Mouse (Mus musculus) adrenal gland, postnatal 10 days (tissue): ENCODE data around the gene Gng8. TPM values are rescaled to one million over a fixed set of nuclear protein-coding genes. Genes with fewer than 3 reads are reported as not detected.

Experiments used
- DNase-seq: peaks from one replicate; pipeline ENCODE4 v3.0.0; 2021; ENCODE audit warnings: mixed read lengths
- total RNA-seq, 2 experiments: library from RNA; stranded (reverse); gene quantifications; 2 replicates each; pipeline ENCODE4 v1.2.3; 2021

The Gng8 gene
- total RNA-seq, 2 experiments from 2014 or later = 0.84 to 2.0 TPM

DNA sequence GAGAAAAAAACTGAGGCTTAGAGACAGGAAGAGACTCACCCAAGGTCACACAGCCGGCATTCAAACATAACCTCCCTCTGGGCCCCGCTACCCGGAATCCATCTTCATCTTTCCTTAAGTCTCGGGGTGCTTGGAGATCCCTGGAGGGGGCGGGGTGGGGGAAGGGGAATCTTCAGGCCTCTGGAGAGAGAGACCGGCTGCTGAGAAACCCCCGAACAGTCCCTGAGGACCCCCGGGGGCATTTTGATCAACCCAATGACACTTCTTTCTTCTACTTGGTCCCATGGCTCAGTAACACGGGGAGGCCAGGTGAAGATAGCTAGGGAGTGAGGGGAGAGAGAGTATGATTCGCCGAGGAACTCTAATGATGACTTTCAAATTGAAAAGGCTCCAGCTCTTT lies 15.6 kb upstream of the Gng8 start:
- DNase-seq = no peak

DNA sequence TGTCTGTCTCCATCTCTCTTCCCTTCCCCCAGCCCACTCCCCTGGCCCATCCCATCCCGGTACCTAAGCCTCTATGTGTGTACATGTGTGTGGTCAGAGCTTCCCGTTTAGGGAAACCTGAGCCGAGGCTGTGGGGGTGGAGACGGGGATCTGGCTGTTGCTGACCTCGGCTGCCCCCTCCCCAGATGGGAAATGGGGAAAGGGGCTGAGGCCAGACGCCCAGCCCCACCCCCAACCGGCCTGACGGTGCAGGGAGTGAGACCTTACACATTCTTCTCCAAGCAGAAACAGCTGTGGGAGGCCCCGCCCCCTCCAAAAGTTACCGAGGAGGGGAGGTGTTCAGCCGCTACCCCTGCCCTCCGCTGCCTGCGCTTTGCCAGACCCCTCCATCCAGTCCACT lies 15.0 kb upstream of the Gng8 start:
- no peak for DNase-seq

DNA sequence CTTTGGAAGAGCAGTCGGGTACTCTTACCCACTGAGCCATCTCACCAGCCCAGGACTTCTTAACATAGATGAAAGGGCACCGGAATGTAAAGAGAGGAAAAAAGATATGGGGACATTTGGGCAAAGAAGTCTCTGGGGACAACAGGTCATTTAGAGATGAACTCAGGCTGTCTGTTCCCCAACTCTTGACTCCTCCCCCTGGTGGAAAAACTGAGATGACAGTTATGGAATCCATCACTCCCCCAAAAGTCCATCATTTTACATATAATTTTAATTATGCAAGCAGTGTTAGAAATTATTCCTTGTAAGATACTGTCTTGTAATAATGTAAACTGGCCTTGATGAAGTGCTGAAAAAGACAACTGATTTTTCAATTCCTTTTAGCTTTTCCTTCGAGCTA lies 13.9 kb upstream of the Gng8 start:
- DNase-seq = no peak

DNA sequence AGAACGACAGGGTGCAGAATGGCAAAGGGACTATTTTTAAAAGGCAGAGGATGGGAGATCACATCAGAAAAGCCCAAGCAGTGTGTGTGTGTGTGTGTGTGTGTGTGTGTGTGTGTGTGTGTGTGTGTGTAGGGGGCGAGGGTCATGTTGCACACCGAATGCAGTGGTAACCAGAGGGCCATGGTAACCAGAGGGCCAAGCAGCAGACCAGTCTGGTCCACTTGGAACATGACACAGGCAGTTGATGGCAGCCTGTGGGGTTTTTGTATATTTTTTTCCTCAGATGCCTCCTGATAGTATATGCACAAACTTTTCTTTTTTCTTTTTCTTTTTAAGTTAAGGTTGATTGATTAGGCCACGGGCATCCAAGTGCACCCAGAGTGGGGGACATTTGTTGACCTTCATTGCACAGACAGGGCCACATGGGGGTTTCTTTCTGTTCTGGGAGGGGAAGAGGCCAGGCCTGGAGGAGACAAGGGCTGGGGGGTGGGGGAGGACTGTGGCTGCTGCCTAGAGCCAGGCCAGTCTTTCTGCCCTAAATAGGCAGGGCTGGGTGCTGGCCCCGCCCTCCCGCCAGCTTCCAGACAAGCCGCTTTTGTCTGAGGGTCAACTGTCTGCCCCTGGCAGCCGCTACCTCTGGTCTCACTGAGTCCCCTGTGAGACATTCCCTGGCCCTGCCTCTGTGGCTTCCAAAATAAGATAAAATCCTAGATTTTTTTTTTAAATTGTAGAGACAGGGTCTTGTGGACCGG lies 11.6 kb upstream of the Gng8 start:
- peak; percentile 47 for DNase-seq

DNA sequence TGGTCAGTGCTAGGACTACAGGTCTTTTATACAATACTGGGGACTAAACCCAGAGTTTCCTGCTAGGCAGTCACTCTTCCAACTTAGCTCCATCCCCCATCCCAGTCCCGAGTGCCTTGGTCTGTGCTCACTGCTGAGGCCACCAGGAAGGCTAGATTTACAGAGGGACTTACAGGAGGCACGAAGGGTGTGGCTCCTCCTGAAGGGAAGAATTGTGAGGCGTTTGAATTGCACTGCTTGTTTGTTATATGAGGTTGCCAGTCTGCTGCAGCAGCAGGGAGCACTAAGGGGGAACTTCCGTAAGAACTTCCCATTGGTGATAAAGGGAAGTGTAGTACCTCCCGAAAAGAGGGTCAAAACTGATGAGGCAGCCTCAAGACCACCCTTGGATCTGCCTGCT lies 11.0 kb upstream of the Gng8 start:
- no peak for DNase-seq

DNA sequence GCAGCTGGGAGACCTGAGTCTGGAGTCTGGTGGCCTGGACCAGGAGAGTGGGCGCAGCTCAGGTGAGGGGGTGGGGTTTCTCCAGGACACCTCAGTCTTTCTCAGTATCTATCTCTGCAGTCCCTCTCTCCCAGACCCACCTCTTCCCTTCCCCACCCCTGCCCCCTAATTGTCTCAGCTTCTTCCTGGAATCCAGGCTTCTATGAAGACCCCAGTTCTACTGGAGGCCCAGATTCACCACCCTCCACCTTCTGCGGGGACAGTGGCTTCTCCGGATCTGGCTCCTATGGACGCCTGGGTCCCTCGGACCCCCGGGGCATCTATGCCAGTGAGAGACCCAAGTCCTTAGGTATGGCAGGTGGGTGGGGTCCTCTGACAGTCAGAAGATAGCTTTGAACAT lies 8.4 kb upstream of the Gng8 start:
- DNase-seq = no peak

DNA sequence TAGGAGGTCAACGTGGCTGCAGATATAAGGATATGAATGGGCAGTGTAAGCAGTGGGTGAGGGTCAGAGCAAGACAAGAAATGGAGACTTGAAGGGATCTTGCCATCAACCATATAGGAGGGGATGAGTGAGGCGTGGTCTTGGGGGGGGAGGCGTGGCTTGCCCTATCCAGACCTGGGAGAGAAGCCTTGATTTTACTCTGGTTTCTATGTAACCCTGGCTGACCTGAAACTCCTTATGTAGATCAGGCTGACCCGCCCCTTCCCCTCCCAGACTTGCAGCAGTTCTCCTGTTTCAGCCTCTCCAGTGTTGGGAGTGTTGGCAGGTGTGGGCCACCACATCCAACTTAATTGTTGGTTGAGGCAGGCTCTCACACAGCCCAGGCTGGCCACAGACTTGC lies 7.3 kb upstream of the Gng8 start:
- DNase-seq = no peak

DNA sequence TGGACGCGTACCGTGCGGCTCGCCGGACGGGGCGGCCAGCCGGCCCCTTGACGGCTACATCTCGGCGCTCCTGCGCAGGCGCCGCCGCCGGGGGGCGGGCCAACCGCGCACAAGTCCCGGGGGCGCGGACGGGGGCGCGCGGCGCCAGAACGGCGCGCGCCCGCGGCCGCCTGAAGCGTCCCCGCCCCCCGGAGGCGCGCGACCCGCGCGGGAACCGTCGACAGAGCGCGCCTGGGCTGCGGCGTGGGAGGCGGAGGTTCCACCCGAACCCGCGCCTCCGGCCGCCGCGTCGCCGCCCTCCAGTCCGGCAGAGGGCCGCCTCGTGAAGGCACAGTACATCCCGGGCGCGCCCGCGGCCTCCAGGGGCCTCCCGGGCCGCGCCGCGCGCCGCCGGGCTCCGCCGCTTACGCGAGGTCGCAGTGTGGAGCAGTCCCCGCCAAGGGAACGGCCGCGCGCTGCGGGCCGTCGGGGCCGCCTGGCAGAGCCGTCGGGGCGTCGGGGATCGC lies 6.3 kb upstream of the Gng8 start:
- DNase-seq = no peak

DNA sequence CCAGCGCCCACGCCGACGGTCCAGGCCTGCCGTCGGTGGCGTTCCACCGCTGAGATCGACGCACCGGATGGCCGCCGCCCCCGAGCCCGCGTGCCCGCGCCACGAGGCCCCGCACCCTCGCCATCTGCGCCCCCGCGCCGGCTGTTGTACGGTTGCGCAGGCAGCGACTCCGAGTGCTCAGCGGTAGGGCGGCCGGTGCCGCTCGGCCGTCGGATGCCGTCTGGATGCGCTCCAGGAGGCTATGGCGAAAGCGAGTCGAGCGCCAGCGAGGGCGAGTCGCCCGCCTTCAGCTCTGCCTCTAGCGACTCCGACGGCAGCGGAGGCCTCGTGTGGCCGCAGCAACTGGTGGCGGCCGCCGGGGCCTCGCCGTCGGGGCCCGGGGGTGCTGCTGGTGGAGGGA lies 5.7 kb upstream of the Gng8 start:
- DNase-seq = no peak

DNA sequence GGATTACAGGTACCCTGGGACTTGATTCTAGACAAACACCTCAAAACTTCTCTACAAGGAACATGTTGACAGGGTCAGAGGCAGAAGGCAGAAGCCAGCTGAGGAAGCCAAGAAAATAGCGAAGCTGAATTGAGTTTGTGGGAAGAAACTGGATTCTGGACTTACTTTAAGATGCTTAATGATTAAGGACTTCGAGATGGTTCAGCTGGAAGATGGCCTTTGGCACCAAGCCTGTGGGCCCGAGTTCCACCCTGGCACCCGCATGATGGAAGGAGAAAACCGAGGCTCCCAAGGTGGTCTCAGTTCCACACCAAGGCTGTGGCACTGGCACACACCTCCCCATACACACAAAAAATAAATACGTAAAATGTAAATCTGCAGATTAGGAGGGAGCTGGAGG lies 1.1 kb upstream of the Gng8 start:
- no peak for DNase-seq

DNA sequence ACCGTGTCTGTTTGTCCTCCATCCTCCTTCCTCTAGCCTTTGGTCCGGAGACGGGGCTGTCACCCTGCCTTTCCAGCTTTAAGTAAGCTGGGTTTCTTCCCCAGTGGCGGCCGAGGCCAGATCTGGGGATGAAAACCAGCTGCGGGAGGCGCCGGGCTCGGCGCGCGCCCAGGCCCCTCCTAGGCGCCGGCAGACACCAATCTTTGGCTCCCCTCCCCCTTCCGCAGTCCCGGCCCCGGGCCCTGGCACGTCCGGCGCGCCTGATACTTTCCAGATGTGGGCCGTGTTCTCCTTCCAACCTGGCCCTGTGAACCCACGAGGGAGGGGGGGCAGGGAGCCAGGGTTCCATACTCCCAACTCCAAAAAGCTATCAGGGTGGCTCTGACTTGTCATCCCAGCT lies 642 bp upstream of the Gng8 start:
- peak; percentile 69 for DNase-seq

DNA sequence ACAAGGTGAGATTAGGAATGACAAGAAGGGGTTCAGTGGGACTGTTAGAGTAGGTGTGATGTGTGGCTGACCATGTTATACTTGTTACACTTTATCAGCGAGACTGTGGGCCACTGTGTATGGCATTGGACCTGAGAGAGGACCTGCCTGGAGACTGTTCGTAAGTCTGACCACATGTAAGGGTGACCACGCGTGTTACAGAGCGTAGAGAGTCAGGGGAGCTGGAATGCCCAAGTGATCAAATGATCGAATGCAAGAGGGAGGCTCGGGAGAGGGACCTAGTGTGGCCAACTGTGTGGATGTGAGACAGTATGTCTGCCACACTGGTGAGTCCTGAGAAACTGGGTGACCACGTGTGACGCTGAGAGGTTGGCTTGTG lies 755 bp downstream of the Gng8 start:
- DNase-seq = no peak

DNA sequence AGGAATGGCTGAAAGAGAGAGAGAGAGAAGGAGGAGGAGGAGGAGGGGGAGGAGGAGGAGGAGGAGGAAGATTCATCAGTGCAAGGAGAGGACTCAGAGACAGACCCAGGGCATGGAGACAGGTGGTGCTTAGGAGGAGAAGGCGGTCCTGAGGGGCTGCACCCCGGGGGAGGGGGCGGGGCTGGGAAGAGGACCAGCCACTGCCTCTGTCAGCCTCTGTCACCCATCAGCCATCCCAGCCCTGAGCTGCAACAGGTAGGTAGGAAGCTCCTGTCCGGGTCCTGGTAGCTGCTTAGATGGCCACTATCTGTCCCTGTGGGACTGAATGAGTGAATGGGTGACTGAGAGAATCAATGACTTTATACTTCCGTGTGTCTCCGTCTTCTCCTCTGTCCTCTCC lies 2.0 kb downstream of the Gng8 start:
- no peak for DNase-seq

DNA sequence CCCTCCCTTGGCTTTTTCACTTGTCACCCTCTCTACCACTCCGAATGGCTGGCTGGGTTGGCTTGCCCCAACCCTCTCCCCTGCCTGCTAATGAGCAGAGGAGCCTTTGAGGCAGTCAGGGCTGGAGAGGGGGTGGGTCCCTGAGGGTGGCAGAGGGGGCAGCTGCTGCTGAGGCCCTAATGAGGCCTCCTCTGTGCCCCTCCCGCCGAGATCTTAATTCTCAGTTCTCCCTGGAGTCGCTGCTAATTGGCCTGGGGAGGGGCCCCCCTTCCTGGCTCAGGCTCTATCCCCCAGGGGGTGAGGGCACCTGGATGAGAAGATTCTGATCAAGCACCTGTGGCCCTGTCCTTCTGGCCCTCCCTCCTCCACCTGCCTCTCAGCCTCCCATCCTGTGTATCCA lies 2.7 kb downstream of the Gng8 start:
- DNase-seq = no peak

DNA sequence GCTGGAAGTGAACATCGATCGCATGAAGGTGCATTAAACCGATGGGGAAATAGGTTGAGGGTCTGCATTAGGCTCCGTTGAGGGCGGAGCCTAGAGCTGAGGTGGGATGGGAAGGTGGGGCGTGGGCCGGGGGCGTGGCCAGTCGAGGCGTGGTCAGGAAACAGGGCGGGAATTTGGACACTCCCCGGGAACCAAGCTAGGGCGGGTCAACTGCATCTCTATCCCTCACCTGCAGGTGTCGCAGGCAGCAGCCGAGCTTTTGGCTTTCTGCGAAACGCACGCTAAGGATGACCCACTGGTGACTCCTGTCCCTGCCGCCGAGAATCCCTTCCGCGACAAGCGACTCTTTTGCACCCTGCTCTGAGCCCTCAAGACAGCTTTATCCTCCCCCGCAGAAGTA lies 3.4 kb downstream of the Gng8 start:
- DNase-seq = peak; percentile 88

DNA sequence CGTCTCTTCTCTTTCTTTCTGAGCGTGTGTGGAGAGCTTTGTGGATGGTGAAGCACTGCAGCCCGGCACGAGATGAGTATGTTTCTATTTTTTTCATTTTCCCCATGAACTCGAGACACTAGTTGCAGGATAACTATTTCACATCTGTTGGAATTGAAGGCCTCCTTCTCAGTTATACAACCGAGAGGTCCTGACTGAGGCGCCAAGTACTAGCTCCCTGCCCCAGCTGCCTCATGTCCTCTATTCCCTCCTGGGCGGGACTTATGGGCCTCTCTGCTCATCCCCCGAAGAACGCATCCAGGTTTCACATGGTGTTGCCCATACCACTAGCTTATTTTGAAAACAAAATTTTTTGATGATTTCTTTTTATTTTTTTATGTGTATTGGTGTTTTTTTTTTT lies 3.9 kb downstream of the Gng8 start:
- no peak for DNase-seq

DNA sequence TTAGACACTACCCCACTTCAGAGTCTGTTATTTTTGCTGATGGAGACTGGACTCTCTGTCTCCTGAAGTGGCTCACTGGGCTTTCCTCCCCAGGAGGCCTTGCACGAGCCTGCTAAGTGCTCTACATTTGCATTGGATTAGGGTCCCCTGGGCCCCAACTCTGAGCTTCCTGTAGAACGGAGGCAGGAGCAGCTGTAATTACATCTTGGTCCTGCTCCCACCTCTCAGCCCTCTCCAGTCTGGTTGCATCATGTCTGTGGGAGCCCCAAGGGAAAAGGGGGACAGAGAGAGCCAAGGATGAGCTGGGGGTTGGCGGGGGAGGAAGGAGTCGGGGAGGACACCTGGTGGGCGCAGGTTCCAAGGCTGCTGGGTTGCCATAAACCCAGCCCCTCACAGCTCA lies 8.9 kb downstream of the Gng8 start:
- no peak for DNase-seq

DNA sequence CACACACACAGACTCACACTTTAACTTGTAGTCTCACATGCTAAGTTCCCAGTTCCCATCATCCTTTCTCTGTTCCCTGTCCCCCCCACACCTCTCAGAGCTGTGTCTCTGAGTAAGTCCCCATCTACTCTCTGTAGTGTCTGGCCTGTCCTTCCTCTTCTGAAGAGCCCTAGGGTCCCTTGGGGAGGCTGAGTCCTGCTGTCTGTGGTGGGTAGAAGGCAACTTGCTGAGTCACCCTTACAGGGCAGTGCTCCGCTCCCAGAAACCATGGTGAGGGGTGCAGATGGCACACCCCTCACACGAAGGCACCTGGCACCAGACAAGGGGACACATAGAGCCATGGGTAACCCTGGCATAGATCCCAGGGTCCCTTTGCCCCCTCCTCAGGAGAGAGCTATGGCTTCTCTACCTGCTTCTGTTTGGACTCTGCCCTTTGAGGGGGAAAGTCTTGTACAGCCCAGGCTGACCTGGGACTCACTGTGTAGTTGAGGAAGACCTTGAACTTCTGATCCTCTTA lies 11.9 kb downstream of the Gng8 start:
- DNase-seq = no peak

DNA sequence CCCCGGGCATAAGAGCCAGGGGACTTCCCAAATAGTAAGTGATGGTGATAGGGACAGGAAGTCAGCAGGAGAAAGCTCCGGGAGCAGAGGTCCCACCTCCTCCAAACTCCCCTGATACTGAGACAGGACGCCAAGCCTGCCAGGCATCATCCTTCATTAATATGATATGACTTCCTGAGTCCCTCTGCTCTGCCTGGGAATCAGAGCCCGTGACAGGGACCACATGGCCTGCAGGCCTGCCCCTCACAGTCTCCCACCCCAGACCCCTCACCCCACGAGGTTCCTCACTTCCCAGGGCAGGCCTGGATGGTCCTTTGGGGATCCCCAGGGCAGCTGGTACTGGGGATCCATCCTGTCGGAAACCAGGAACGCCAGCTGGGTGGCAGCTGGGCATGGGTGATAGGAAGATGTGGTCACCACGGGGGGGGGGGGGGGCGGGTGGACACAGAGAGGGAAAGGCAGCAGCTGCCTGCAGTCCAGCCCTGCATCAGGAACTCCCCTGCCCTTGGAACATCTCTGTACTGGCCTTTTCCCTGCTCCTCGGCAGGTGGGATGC lies 12.6 kb downstream of the Gng8 start:
- no peak for DNase-seq

DNA sequence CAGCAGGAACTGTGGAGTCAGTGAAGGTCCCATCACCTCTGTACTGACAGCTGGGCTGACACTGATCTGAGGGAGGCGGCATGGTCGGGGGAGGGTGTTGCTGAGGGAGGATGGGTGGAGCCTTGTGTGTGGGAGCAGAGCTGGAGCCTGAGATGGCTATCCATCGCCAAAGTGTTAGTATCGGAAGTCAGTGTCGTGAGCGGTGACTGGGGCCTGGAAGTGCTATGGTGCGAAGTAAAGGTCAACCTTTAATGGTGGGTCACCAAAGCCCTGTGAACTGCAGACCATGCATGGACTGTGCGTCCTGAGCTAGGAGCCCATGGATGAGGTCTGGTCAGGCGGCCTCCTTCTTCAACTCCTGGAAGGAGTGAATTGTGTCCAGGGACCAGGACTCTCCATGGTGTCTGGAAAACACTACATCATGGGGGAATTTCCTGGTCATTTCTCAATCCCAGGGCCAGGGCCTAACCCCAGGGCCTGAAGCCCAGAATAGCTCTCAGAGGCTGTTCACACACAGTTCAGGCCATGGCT lies 14.0 kb downstream of the Gng8 start:
- peak; percentile 54 for DNase-seq

DNA sequence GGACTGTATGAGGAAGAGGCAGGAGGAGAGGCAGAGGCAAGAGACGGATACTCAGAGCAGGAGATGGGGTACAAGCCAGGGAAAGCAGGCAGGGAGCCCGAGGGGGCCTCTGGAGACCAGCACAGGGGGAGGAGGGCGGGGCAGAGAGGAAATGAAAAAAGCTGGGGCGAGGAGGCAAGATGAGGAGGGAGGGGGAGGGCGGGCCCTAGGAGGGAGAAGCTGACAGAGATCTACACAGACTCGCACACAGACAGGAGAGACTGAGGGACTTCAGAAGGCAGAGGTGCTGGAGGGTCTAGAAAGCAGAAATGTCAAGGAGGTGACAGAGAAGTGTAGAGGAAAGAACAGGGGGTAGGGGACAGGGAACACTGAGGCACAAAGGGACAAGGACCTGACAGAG lies 14.7 kb downstream of the Gng8 start, which contains the start of gene Ptgir:
Ptgir (plus strand) TSS at position 210 of the 400 bp plus-strand sequence.
- peak; percentile 59 for DNase-seq

DNA sequence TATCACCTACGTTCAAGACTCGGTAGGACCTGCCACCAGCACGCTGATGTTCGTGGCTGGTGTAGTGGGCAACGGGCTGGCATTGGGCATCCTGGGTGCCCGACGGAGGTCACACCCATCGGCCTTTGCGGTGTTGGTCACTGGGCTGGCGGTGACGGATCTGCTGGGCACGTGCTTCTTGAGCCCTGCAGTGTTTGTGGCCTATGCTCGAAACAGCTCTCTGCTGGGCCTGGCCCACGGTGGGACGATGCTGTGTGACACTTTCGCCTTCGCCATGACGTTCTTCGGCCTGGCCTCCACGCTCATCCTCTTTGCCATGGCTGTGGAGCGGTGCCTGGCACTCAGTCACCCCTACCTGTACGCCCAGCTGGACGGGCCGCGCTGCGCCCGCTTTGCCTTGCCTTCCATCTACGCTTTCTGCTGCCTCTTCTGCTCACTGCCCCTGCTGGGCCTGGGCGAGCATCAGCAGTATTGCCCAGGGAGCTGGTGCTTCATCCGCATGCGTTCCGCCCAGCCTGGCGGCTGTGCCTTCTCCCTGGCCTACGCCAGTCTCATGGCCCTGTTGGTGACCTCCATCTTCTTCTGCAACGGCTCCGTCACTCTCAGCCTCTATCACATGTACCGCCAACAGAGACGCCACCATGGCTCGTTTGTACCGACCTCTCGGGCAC lies 15.4 kb downstream of the Gng8 start:
- DNase-seq = no peak

DNA sequence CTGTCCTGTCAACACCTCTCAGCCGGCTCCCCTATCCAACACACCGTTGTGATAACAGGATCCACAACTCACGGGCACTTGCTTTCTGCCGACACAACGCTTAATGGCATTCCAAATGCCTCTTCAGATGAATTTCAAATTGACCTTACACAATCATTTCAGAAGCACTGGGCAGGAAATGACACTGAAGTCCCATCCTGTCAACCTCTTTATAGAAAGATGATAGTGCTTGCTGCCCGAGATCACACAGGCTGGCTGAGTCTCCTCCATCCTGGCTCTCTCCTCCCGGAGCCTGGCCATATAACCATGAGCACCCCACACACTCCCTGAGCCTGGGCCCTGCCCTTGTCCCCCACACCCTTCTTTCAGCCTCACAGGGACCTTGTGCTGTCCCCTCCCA lies 16.3 kb downstream of the Gng8 start:
- no peak for DNase-seq
